Mouse (Mus musculus): ENCODE measurements around the gene Adrb1.
A peak's percentile ranks its signal among the peaks of the same experiment; 100 is the strongest.
"Not testable (repeated sequence)": the region's sequence is repeated elsewhere in the genome, so short reads cannot be mapped to it uniquely, and the experiment has no call there.

The Adrb1 gene

DNA sequence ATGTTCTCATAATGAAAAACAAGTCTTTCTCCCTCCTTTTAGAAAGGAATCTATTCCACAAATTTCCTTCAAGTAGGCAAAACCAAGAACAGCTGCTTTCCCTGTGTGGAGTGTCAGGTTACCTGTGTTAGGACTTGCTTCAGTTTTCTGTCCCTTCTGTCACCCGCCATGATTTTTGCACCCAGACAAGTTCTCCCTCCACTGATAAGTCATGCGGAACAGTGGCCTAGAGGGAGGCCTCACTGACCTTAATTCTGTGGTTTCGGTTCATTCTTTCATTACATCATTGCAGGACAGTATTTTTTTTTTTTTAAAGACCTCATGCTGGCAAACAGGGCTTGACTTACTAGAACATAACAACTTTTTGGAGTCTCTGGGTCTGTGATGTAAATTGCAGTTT, 27.3 kb downstream of the Adrb1 start:
- DNase-seq (ENCODE audit: low read depth, low spot score) = no peak

DNA sequence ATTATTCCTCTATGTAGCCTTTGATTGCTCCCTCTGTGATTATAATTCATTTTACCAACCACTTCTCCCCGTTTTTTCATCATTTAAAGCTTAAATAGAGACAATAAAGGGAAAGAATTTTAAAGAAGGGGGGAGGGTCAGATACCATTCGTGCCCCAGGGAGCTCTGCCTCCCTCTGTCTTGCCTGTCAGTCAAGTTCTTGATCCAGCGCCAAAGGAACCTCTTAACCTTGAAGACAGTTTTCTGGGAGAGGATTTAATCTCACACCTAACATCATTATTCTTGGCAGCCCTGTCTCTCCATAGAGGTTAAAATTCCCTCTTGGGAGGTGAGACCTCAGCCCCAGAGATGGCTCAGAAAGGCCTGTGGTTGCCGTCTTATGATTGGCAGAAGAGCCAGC, 28.7 kb downstream of the Adrb1 start:
- no peak for DNase-seq (ENCODE audit: low read depth, low spot score)

DNA sequence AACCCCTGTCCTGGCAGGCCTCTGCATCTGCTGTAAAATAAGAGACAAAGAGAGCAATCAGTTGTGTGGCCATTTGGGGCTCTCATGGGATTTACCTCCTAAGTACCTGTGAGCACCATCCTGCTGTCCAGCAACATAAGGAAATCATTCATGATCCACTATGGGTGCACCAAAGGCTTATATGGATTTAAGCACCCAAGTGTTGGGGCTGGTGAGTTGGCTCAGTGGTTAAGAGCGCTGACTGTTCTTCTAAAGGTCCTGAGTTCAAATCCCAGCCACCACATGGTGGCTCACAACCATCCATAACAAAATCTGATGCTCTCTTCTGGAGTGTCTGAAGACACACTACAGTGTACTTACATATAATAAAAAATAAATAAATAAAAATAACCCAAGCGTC, 32.5 kb downstream of the Adrb1 start:
- not testable (repeated sequence) for DNase-seq (ENCODE audit: low read depth, low spot score)

DNA sequence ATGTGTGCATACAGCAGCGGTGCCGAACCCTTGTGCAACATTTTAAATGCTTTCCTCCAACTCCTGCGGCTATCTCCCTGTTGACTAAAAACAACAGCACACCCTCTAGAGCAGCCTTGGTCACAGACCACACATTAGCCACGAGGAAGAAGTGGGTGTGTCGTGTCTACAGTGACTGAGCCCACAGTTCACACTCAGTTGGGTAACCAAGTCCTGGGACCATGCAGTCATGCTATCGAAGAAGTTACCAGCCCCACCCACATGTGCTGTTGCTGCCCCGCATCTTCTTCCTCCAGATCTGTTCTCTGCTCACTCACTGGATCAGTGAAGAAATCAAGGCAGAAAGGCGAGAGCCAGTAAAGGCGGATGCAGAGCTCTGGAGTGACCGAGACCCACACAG, 34.4 kb downstream of the Adrb1 start:
- DNase-seq (ENCODE audit: low read depth, low spot score) = no peak

DNA sequence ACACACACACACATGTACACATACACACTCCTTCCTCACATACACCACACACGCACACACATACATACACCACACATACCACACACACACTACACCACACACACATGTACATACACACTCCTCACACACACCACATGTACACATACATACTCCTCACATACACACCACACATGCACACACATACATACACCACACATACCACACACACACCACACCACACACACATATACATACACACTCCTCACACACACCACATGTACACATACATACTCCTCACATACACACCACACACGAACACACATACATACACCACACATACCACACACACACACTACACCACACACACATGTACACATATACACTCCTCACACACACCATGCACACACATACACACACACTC, 36.3 kb downstream of the Adrb1 start:
- DNase-seq (ENCODE audit: low read depth, low spot score) = no peak

DNA sequence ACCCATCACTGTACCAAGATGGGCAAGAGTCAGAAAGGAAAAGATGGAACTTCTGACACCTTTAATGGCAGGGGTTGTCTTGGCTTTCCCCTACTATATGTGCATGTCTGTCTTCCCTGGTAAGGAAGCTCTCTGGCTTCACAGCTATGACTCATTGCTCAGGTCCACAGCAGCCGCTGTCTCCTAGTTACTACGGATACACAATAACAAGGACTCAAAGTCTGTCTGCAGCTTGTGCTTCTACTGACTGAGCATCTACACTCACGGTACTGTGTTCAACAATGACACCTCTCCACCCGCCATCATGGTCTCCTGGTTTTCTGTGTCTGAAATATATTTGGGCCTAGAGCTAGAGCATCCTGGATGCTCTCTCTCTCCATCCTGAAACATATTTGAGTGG, 37.7 kb downstream of the Adrb1 start:
- DNase-seq (ENCODE audit: low read depth, low spot score) = no peak

DNA sequence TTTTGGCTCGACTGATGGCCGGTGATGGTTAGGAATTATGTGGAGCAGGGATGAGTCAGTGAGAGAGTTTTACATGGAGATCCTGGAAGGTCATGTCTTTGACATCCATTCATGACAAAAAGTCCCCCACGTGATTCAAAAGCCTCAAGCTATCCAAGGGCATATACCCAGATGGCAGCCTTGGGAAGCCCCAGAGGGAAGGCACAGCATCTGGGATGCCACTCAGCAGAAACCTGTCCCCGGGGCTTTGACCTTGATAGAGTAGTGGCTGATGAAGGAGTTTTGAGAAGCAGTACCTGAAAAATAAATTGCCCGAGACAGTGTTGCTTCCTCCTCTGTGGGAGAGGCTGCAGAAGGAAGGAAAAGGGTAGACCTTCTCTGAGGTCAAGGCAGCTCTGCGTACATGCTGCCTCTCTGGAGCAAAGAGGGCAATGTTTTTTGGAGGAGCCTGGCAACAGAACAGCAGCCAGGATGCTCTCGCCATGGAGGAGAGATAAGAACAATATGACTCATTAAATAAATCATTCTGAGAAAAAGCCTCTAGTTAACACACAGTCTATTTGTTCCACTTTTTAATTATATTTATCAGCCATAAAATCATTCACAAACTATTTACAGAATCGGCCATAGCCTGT, 38.4 kb downstream of the Adrb1 start:
- DNase-seq (ENCODE audit: low read depth, low spot score) = no peak

DNA sequence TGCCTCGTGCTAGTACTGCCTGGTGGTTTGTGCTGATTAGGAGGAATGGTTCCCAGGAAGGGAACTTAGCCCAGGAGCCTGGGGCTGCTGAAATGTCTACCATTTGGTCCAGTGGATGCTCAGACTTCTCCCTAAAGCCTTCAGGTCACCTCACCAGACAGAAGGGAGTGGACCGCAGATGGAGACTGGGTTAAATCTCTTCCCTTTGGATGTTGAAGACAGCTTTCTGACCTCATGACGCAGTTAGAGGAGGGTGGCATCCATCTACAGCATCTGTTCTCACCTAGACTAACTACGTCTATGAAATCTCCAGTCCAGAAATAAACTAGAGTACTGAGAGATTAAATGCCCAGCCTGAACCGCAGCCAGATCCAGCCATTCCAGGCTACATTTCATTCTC, 39.1 kb downstream of the Adrb1 start:
- DNase-seq (ENCODE audit: low read depth, low spot score) = no peak

DNA sequence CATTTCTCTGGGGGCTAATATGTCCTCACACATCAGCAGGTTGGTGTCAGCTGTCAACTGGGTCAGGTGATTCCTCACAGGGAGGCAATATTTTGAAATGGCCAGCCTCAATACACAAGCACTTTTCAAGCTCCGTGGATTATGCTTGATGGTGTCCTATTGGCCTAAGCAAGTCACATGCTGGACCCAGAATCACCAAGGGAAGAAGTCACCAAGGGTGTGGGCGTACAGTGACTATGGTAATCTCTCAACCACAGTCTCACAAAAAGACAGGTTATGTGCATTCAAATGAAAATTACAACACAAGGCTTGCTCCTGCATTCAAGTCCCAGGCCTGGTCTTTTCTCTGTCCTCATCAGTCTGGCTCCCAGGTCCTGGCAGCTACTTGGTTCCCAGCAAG, 39.7 kb downstream of the Adrb1 start:
- no peak for DNase-seq (ENCODE audit: low read depth, low spot score)

DNA sequence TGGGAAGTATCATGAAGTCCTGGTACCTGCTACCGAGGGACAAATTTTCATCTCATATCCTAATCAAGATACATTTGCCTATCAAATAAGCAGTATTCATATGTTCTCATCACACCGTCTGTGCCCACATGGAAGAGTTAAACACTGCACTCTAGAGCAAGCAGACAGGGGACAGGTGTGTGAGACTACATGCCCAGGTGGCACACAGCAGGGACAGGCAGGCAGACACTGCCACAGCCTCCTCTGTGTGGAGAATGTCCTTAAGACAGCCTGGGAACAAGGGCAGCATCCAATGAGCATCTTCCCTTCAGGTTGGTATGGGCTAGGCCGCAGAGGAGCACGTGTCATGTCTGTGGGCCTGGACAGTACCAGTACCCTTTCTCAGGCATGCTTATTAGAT, 40.7 kb downstream of the Adrb1 start:
- DNase-seq (ENCODE audit: low read depth, low spot score) = no peak

DNA sequence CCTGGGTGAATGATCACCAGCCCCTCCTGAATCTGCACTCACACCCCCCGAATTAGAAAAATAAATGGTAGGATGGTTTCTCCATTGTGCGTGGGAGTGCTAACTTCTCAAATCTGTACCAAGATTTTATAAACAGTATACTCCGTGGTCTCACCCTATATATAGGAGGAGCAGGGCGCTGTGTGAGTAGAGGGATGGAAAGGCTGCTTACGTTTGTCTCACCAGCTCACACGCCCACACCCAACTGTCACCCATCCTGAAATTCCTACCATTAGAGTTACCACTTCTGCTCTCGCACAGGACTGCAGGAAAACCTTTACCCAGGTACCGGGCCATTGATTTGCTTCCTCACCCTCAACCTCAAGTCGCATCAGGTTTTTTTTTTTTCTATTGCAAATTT, 47.0 kb downstream of the Adrb1 start:
- no peak for DNase-seq (ENCODE audit: low read depth, low spot score)

DNA sequence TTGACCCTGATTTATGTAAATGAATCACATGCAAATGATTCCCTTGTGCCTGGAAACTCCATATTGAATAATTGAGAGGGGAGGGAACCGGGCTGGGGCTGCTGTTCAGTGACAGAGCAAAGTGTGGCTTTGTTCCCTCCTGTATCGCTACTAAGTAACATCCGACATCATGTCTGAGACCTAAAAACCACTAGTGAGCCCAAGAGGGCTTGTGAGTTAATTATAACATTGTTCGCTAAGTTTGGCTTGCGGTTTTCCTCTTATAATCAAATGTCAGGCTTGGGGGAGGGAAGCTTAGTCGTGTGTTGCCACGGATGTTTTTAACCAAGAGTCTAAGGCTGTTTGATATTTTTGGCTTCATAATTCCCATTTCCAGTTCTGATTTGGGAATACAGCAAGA, 50.2 kb downstream of the Adrb1 start:
- DNase-seq (ENCODE audit: low read depth, low spot score) = no peak

DNA sequence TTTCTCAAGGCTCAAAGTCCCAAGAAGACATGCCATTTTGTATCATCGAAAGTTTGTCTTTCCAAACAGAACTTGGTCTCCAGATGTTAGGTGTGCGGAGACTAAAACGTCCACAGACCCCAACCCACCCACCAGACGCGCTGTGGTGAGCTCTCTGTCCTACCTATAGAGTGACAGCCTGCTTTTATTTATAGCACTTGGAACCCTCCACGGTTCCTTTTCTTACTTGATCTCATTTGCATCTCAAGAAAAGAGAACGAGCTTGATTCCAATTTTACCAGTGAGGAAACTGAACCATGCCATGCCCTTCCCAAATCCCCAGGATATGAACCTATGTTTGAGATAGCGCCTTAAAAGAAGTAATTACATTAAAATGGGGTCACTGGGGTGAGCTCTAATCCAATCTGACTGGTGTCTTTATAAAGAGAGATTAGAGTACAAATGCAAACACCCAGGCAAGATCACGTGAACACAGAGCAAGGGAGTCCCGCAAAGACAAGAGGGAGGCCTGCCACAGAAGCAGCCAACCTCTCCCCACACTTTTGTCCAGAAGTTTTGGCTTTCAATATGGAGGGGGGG, 51.5 kb downstream of the Adrb1 start:
- peak; percentile 74 for DNase-seq (ENCODE audit: low read depth, low spot score)

DNA sequence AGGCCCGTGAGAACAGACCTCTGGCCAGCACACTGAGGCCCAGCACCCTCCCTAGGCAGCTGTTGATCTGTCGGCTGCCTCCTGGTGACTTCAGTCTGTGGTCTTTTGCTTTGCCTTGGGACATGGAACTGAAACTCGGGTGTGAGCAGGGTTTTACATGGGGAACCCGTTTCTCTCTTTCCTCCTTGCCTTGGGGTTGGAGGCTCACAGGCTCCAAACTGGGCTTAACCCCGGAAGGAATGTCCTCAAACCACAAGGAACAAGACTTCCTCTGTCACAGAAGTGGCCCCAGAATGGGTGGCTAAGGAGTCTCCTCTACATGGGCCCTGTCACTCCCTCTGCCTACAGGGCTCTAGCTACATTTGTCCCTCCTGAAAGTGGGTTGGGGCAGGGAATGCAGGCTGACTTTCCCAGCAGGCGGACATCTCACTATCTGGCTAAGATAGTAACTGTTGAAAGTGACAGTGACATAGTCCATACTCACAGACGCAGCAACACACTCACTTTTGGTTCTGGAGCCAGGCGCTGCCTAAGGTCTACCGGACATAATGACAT, 52.5 kb downstream of the Adrb1 start:
- no peak for DNase-seq (ENCODE audit: low read depth, low spot score)

DNA sequence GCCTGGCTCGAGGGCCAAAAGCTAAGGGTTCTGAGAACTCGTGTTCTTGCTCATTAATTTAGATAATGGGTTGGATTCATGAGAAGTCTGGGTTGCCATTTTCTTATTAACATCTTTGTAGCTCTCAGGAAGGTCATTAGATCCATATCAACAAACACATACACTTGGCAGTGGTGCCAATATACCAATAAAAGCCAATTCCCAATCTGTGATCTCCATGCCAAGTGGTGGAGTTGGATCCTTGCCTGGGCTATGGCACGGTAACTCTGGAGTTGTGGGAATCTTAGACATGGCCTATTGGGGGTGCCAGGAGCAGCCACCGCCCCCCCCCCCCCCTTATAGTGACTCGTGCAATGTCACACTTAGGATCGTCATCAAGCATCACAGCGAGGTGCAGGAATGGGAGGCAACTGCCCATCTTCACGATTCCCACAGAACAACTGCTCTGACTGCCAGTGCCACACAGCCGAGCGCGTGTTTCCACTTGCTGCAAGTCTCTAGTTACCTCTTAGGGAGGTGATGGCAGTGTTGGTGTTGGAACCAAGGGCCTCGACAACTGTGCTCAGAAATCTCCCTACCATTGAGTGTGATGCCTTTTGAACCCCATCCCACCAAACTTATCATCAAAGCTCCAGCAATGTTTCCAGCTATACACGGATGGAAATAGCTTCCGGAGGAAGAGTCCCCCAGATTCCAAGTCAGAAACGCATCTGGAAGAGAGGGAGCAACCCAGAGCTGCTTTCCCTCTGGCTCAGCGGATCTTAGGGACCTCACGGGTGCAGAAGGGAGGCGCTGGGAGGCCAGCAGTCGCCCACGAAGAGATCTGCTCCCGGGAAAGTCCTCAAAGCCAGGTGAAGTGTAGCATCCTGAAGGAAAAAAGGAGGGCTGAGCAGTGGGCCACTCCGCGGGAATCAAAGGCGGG, 53.2 kb downstream of the Adrb1 start:
- no peak for DNase-seq (ENCODE audit: low read depth, low spot score)

DNA sequence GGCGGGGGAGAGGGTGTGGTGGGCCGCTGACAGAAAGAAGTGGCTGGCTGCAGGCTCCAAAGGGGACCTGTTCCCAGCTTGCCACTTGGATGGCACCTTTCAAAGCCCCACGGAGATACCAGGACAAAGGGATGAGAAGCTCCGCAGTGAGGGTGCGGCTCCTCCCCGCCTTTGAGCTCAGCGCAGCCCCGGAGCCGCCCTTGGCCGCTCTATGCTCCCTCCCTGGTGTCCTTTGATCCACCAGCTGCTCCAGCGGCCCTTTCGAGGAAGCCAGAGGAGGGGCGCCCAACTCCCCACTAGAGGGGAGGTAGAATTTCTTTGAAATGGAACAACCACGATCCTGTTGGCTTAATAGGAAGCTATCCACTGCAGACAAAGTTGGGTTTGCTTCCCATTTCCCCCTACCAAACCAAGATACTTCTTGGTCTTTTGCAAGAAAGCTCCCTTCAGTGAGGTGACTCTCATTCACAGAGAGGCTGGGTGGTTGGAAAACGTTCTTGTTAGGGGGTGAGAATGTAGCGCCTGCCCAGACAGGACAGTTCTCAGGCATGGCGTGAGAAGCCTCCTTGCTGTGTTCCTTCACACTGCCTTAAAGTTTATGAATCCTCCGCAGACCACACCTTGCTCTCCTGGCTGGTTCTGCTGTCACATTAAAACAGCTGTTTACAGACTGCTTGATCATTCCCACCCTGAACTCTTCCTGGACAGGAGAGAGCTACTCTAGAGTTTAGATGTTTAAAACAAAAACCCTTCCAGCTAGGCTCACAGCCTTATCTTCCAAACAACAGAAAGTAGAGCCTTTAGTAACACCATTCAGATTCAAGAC, 54.1 kb downstream of the Adrb1 start:
- peak; percentile 28 for DNase-seq (ENCODE audit: low read depth, low spot score)

DNA sequence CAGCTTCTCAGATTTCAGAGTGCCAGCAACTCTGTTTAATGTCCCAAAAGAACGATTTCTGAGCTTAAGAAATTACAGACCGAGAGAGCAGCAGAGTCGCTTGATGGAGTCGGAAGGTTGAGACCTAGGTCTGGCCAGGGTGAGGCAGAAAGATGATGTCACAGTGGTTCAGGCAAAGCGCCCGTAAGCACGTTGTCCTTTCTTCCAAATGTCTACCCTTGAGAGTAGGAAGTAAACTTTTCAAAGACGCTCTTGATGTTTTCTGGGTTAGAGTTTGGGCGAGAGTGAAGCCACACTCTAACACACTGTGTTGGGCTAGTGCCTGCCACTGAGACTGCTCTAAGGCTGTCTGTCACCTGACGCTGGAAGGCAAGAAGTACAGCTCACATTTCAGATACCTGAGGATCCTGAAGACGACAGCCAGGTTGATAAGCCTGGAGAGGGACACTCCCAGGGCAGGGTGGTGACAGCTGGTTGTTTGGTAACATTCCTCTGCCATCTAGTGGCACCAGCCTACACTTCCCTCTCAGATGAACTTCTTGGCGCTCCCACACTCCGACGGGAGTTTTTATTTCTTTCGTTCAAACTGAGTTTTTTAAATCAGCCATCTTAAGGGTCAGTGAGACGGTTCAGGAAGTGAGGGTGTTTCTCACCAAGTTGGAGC, 54.9 kb downstream of the Adrb1 start:
- peak; percentile 57 for DNase-seq (ENCODE audit: low read depth, low spot score)

DNA sequence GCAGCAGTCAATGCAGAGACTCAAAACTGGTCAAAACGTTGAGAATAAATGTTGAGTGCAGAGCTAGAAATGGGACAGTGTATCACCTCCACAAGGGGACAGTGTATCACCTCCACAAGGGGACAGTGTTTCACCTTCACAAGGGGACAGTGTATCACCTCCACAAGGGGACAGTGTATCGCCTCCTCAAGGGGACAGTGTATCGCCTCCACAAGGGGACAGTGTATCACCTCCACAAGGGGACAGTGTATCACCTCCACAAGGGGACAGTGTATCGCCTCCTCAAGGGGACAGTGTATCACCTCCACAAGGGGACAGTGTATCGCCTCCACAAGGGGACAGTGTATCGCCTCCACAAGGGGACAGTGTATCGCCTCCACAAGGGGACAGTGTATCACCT, 56.5 kb downstream of the Adrb1 start:
- DNase-seq (ENCODE audit: low read depth, low spot score) = not testable (repeated sequence)

All from R1 (cell line).